Mouse (Mus musculus): ENCODE measurements at regions not wholly inside any gene's neighbourhood (a gene's known extent, or its start where the extent isn't known, plus 50 kb on each side); places are given as distances from the start of the nearest gene placed in this dataset.

- no peak for DNase-seq (ENCODE audit: low spot score)
Observed at GRCm38 (mm10) chr2:84266158-84266557, 159.1 kb downstream of the Calcrl start.

- DNase-seq (ENCODE audit: low spot score), result no peak
Observed at GRCm38 (mm10) chr2:84266883-84267554, 158.2 kb downstream of the Calcrl start.

- DNase-seq (ENCODE audit: low spot score), result no peak
Observed at GRCm38 (mm10) chr2:84274038-84274724, 151.0 kb downstream of the Calcrl start.

- DNase-seq (ENCODE audit: low spot score), result no peak
Observed at GRCm38 (mm10) chr2:84277181-84277580, 148.0 kb downstream of the Calcrl start.
